Mouse (Mus musculus) embryonic facial prominence, embryonic 13.5 days (tissue): Measurements from ENCODE around the gene Rars2. TPM values are rescaled to one million over a fixed set of nuclear protein-coding genes. Genes with fewer than 3 reads are reported as not detected.

Experiments used
- ATAC-seq: fragments of 200-750 bp; cut with Nextera tagmentation; 2 replicates; pipeline ENCODE4 v1.8.0; 2017; ENCODE audit warnings: low read depth; ENCODE audit not compliant: insufficient number of reproducible peaks, insufficient read depth, low FRiP score, low TSS enrichment
- H3K27ac ChIP-seq: fragments of 300-500 bp; sonication (generic); 2 replicates; pipeline ENCODE4 v1.5.1; 2015; ENCODE audit warnings: moderate library complexity, mild to moderate bottlenecking, inconsistent platforms
- H3K27me3 ChIP-seq: fragments of 300-500 bp; sonication (generic); 2 replicates; pipeline ENCODE4 v1.6.1; 2015; ENCODE audit warnings: mild to moderate bottlenecking, inconsistent platforms
- H3K36me3 ChIP-seq: fragments of 300-500 bp; sonication (generic); 2 replicates; pipeline ENCODE4 v1.6.1; 2015; ENCODE audit warnings: mild to moderate bottlenecking, inconsistent platforms
- H3K4me1 ChIP-seq: fragments of 300-500 bp; sonication (generic); 2 replicates; pipeline ENCODE4 v1.6.1; 2015; ENCODE audit warnings: inconsistent platforms
- H3K4me2 ChIP-seq: fragments of 300-500 bp; sonication (generic); 2 replicates; pipeline ENCODE4 v1.6.1; 2015; ENCODE audit warnings: moderate library complexity, mild to moderate bottlenecking, inconsistent platforms
- H3K4me3 ChIP-seq: fragments of 300-500 bp; sonication (generic); 2 replicates; pipeline ENCODE4 v1.5.1; 2015; ENCODE audit warnings: mild to moderate bottlenecking, inconsistent platforms
- H3K9ac ChIP-seq: fragments of 300-500 bp; sonication (generic); 2 replicates; pipeline ENCODE4 v1.6.1; 2015; ENCODE audit warnings: mild to moderate bottlenecking, inconsistent platforms
- H3K9me3 ChIP-seq: fragments of 300-500 bp; sonication (generic); 2 replicates; pipeline ENCODE4 v1.6.1; 2016; ENCODE audit warnings: inconsistent platforms
- WGBS: fragments of 180-500 bp; shearing (Covaris S2); methylation state at CpG from one replicate; pipeline ENCODE4 v1.1.7; 2015; ENCODE audit warnings: mixed read lengths; 5-methylcytosine and 5-hydroxymethylcytosine counted together
- polyA plus RNA-seq: library from polyadenylated mRNA; unstranded; fragments of >200 nt; fragmentation: Nextera tagmentation; extraction: Ambion mirVana; gene quantifications from 2 replicates; pipeline ENCODE4 v1.2.1, GENCODE M21; 2015

The Rars2 gene
- polyA plus RNA-seq, 1 experiment from 2014 or later: 68.0 TPM

- Histone ChIP-seq H3K36me3 (no peaks in the 10 kb centered on the region), H3K9ac (no peak overlapping the region), H3K4me3 (no peak overlapping the region), H3K9me3 (no peaks in the 10 kb centered on the region), H3K4me2 (no peak overlapping the region), H3K27me3 (no peaks in the 10 kb centered on the region), H3K27ac (no peak overlapping the region), H3K4me1 (no peaks in the 10 kb centered on the region)
- no peak for ATAC-seq
- WGBS: 95% methylated on average over 11 of the region's 11 CpGs
Observed at GRCm38 (mm10) chr4:34702231-34702630, 87.5 kb downstream of the Rars2 start.

GRCm38 (mm10) chr4:34703029-34703428, 88.3 kb downstream of the Rars2 start:
- H3K27ac ChIP-seq: no peak overlapping the region
- no peak for ATAC-seq
- H3K4me1 ChIP-seq: no peaks in the 10 kb centered on the region
- H3K9ac ChIP-seq: no peak overlapping the region
- WGBS: 66% methylated on average over 4 of the region's 4 CpGs
- H3K4me2 ChIP-seq: no peak overlapping the region
- H3K36me3 ChIP-seq: no peaks in the 10 kb centered on the region
- H3K27me3 ChIP-seq: no peaks in the 10 kb centered on the region
- no peak overlapping the region for H3K4me3 ChIP-seq
- no peaks in the 10 kb centered on the region for H3K9me3 ChIP-seq

- Histone ChIP-seq H3K9ac (no peak overlapping the region), H3K36me3 (no peaks in the 10 kb centered on the region), H3K27ac (no peak overlapping the region), H3K4me1 (no peaks in the 10 kb centered on the region), H3K4me2 (no peak overlapping the region), H3K4me3 (no peak overlapping the region), H3K9me3 (0 out of 2 replicates have a peak, but pooled peaks cover 5% of the 10 kb centered on the region), H3K27me3 (no peaks in the 10 kb centered on the region)
- ATAC-seq: no peak
- 78% methylated on average over 3 of the region's 3 CpGs for WGBS
Observed at GRCm38 (mm10) chr4:34707248-34707647, 92.5 kb downstream of the Rars2 start.

GRCm38 (mm10) chr4:34708127-34708526, 93.4 kb downstream of the Rars2 start:
- 78% methylated on average over 3 of the region's 3 CpGs for WGBS
- H3K9me3 ChIP-seq: 0 out of 2 replicates have a peak, but pooled peaks cover 5% of the 10 kb centered on the region
- no peaks in the 10 kb centered on the region for H3K27me3 ChIP-seq
- H3K9ac ChIP-seq: no peak overlapping the region
- no peak overlapping the region for H3K4me3 ChIP-seq
- no peak overlapping the region for H3K27ac ChIP-seq
- no peaks in the 10 kb centered on the region for H3K4me1 ChIP-seq
- H3K4me2 ChIP-seq: no peak overlapping the region
- ATAC-seq: no peak
- no peaks in the 10 kb centered on the region for H3K36me3 ChIP-seq

Other genes with a start within 250 kb of the Rars2 start
- 59.0 and 65.1 TPM in 2 replicates for gene Akirin2, start 64.0 kb upstream of the Rars2 start, polyA plus RNA-seq
- gene Orc3, start within 50 bp of the Rars2 start, polyA plus RNA-seq: 91.3 and 102 TPM in 2 replicates
- gene Slc35a1, start 72.5 kb downstream of the Rars2 start, polyA plus RNA-seq: 50.4 and 50.9 TPM in 2 replicates
- 0.27 and 1.3 TPM in 2 replicates for gene Cfap206, start 115.2 kb downstream of the Rars2 start, polyA plus RNA-seq
- gene Gm136, start 141.3 kb downstream of the Rars2 start, polyA plus RNA-seq: not detected in 2 replicates
- gene Smim8, start 163.5 kb downstream of the Rars2 start, polyA plus RNA-seq: 54.0 and 55.2 TPM in 2 replicates